Mouse (Mus musculus) retina, postnatal 7 days (tissue): ENCODE results near the gene Mars.
"Not testable (repeated sequence)": the region's sequence is repeated elsewhere in the genome, so short reads cannot be mapped to it uniquely, and the experiment has no call there.

Source experiments
- DNase-seq: peaks from one replicate; pipeline ENCODE4 v3.0.0-alpha.2; 2012; ENCODE audit warnings: low read depth, low spot score

The Mars gene

DNA sequence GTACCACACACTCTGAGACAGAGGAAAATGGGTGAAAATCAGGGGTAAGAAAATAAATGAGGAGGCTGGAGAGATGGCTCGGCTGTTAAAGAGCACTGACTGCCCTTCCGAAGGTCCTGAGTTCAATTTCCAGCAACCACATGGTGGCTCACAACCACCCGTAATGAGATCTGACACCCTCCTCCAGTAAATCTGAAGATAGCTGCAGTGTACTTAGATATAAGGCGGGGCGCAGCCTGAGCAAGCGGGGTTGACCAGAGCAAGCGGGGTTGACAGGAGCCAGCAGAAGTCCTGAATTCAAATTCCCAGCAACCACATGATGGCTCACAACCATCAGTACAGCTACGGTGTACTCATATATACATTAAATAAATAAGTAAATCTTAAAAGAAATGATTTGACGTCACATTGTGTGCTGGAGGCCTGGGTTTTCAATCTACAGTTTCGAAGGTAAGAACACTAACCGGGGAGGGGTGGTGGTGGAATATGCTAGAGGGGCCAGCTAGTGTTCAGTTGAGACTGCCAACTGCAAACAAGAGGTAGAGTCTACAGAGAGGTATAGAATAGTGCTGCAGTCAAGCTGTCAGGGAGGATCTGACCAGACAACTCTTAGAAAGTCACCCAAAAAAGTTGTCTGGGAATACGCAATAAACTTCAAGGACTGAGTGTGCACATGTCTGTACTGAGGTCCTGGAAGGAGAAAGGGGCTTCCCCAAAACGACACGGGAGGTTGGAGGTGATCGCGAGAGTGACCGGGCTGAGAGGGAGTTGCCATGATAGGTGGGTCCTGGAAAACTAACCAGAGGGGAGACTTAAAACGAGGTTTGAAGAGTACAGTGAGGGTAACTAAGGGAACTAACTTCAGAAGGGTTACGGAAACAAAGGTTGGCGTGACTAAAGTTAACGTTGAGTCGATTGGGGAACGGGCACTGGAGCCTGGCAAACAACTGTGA lies 787 bp downstream of the Mars start:
- DNase-seq, result no peak

DNA sequence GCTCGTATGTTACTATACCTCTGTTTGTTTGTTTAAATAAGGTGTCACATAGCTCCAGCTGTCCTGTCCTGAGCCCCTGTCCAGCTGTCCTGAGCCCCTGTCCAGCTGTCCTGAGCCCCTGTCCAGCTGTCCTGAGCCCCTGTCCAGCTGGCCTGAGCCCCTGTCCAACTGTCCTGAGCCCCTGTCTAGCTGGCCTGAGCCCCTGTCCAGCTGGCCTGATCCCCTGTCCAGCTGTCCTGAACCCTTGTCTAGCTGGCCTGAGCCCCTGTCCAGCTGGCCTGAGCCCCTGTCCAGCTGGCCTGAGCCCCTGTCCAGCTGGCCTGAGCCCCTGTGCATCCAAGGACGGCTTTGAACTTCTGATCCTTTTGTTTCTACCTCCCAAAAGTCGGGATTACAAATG lies 2.4 kb downstream of the Mars start:
- not testable (repeated sequence) for DNase-seq

DNA sequence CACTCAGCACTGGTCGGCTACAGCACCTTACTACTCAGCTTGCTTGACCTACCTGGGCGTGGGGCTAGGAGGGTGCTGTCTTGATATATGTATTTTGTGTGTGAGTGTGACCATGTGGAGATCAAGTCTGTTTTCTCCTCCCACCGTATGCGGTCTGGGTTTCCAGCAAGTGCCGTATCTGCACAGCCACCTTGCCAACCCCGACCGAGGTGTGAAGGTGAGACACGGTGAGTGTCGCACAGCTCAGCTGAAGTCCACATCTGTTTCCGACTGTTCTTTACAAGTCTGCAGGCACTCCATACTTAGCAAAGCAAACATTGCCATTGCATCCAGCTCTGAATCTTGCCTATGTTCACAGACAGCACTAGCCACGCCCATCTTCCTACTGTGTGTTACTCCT lies 8.4 kb downstream of the Mars start:
- DNase-seq, result no peak

DNA sequence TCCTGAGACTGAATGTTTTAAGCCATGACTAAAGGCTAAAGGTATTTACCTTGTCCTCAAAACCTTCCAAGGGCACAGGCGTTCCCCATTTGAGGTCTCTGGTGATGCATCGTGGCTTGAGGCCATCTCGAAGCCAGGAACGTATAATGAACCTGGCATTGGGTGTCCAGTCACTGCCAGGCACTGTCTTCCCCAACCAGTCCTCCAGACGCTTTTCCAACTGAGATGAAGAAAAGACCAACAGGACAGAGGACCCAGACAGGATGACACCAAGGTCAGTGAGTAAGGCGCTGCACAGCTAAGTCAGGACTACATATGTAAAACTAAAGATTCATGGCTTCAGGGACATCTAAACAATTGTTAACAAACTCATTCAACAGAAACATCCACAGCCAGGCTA lies 11.2 kb downstream of the Mars start:
- no peak for DNase-seq

- DNase-seq, result no peak
Measured at GRCm38 (mm10) chr10:127297015-127297871, 14.3 kb downstream of the Mars start.

DNA sequence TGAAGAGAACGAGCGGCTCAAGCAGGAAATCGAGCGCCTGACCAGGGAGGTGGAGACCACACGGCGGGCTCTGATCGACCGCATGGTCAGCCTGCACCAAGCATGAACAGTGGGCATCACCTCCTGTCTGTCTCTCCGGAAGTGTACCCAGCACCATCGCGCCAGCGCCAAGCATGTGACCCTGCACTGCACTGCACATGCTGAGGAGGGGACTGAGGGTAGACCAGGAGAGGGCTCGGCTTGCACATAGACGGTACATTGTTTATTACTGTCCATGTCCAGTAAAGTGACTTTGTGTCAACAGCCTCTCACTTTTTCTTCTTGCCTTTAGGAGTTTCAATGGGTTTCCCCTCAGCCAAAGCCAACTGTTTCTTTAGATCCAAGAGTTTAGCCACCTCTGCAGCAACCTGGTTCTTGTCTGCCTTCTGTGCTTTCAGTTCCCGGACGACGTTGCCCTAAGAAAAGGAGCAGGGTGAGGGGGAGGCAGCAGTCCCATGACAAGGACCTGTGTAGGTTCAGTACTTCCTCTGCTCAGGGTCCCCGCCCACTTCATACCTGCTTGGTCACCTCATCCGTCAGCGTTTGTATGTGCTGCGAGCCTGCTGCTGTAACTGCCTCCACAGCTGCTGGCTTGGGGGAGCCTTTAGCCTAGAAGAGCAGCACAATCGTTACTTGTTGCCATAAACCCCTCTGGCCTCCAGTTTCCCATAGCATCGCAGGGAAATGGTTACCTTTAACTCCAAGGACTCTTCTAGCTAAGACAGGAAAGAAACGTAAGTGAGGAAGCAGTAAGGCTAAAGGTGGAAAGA lies 15.4 kb downstream of the Mars start:
- no peak for DNase-seq

DNA sequence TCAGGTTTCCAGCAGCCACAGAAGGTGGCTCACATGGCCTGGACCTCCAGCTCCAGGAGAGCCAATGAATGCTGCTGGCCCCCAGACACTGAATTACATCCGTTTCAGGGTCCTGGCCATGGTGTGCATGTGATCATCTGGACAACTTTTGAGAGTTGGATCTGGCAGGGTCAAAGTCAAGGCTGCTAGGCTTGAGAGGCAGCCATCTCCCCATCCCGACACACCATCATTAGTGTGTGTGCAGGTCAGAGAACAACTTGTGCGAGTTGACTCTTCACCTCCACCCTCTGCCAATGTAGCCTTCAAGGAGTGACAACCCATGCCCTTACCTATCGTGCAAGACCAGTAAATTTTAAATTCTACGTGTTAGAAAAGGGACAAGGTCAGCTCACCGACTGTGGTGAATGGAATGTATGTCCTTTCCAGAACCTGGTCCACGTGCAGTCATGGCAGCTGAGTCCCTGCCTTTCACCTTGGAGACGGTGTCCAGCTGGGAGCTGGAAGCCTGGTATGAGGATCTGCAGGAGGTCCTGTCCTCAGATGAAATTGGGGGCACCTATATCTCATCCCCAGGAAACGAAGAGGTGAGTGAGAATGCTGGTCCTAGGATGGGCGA lies 16.6 kb downstream of the Mars start:
- DNase-seq, result no peak

DNA sequence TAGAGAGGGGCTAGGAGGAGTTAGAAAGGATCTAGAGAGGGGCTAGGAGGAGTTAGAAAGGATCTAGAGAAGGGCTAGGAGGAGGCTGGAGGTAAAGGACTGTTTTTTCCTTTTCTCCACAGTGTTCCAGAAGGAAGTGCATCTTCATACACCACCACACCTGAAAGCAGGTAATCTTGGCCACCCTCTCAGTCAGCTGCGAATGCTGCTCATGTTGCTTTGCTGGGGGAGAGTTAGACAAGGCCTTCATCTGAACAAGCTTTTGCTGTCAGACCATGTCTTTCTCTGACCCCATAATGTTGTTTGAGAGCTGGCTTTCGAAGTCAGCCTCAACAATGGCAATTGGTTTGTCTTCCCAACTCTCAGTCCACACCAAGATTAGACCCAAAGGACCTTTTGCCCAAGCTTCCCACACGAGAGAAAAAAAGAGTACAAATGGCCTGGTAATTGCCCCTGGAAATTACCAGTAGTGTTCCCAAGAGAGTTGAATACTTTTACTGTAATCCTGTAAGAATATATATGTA lies 17.9 kb downstream of the Mars start:
- no peak for DNase-seq

DNA sequence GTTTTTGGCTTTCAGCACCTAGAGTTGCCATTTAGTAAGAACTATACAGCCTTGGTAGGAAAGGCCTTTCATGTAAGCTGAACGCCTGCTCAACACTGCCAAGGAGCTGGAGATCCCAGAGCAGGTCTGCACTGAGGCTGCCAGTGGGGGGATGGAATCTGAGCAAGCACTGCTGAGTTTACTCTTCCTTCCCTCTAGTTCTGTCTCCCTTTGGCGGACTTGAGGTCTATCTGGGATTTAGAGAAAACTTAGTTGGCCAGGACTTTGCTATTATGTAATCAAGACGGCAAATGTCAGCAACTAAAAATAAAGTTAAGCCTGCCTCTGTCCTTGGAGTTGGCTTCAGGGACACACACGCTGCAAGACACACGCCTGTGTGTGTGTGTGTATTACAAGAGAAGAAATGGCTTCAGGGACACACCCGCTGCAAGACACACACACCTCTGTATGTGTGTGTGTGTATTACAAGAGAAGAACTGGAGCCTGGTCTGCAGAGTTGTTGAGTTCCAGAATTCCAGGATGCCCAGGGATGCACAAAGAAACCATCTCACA lies 18.5 kb downstream of the Mars start:
- no peak for DNase-seq

DNA sequence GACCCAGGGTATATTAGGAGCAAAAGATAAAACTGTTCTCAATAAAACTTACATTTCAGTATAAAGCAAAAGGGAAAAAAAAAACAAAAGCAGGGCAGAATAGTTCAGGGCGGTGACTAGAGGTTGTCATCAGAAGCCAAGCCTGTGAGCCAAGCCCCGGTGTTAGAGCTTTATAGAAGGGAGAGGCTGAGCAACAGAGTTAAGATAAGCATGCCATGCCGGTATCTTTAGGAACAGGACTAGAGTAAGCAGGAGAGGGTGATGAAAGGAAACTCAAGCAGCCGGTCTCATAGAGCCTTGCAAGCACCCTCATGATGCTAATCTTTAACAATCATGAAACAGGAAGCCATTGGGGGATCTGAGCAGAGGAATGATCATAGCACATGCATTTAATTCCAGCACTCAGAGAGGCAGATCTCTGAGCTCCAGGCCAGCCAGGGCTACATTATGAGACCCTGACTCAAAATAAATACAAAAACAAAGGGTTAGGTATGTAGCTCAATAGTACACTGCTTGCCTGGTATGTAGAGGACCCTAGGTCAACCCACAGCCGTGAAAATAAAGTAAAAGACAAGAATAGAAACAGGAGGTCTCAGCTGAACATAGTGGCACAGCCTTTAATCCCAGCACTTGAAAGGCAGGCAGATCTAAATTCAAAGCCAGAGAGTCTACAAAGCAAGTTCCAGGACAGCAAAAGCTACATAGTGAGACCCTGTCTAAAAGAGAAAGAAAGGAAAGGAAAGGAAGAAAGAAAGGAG lies 19.5 kb downstream of the Mars start:
- no peak for DNase-seq

DNA sequence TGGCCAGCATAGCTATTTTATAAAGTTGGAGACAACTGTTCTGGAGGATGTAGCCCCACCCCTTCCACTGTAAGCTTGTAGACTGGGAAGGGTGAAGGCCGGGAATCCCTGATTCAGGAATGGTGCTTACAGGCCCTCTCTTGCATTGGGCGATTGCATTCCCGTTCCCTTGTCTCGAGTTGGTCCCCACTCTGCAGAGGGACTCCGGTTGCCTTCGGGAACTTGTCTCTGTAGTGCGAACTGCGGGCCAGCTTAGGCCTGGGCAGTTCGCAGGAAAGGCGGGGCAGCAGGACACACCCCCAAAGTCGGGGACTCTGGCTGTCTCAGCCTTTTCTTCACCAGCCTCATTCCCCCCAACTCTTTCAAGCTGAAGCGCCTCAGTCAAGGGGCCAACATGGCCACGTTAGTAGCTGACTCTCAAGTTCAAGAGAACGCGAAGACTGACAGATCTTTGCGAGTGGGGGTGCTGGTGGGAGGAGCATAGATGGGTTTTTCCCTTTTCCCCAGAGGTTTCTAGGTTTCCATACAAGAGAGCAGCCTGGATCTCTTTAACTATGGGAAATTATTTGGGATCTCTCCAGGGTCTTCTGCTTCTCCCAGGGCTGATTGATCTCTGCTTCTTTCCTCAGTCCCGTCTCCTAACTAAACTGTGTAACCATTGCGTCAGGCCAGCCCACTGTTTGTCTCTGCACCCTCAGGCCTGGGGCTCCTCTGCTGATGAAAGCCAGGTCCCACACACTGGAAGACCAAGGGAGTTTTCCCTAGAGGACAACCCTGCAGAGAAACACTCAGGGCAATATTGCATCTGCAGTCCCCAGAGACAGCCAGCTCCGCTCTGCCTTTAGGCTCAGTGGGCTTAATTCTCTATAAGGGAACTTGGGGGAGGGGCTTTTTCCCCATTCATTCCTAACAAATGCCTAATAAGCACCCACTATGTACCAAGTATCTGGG lies 20.4 kb downstream of the Mars start:
- DNase-seq, result no peak

GRCm38 (mm10) chr10:127290307-127290929 lies 21.2 kb downstream of the Mars start:
- DNase-seq, result peak; percentile 100

GRCm38 (mm10) chr10:127289573-127290191 lies 21.9 kb downstream of the Mars start:
- peak; percentile 35 for DNase-seq

GRCm38 (mm10) chr10:127288800-127289572 lies 22.6 kb downstream of the Mars start, which contains the start of gene Mbd6:
Mbd6 (minus strand) TSS chr10:127289018.
- peak; percentile 88 for DNase-seq

GRCm38 (mm10) chr10:127288328-127288799 lies 23.2 kb downstream of the Mars start:
- DNase-seq, result no peak

DNA sequence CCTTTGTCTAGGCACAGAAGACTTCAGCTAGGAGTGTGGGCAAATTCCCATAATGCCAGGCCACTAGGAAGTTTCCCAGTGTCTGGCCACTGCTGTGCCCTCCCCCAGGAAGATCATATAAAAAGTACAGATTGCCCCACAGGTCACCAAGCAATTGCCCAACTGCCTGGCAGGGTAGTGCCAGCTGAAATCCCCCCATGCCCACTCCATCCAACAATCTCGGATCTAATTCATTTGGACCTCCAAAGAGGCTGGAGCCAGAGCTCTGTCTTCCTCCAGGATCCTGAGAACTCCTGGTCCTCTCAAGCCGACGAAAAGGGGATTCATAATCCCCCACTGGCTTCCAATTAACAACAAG lies 23.7 kb downstream of the Mars start:
- no peak for DNase-seq
